Mouse (Mus musculus) bone marrow macrophage, adult 2 months (primary cell): ENCODE measurements around the gene Crb2.

Experiments
- CTCF ChIP-seq: IDR thresholded peaks from 2 replicates; pipeline ENCODE4 v1.5.1; 2012; ENCODE audit warnings: low read depth, mild to moderate bottlenecking, low read length, moderate library complexity
- POLR2A ChIP-seq: IDR thresholded peaks from 2 replicates; pipeline ENCODE4 v1.6.1; 2012; ENCODE audit warnings: mild to moderate bottlenecking, low read depth, low read length, borderline replicate concordance

DNA sequence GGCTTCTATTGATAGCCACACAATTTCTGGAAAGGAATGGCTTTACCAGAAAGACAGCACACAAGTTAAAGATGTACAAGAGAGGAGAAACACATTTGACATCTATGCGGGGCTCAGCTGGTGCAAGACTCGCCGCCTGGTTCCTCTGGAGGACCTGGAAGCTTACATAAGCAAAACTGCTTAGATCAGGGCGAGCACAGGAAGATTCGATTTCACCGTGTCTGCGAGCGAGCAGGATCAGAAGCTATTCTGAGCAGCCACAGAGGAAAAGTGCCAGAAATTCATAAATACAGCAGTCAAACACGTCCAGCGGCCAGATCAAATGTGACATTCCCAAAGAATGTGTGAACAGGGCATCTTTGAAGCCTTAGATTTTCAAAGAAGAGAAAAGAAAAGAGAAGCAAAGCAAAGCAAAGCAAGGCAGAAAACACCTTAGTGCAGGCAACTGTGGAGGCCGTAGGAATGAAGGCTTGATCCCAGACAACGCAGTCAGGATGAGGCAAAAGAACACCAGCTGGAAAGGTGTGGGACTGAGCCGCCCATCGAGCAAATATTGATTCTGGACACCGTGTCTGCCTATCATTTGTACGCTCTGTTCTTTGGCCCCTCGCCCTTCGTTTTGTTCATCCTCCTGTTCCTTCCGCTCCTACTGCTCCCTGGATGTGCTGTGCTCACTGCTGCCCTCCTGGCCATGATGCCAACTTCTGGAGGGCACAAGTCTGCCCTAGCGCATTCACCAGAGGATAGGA is 34.1 kb upstream of the Crb2 start:
- TF ChIP-seq POLR2A (no peak), CTCF (no peak)
